Mouse (Mus musculus) frontal cortex, postnatal 25 days (tissue): Measurements from ENCODE around the gene Setd4.

Source experiments
- DNase-seq, 2 experiments: peaks; one replicate each; pipeline ENCODE4 v3.0.0; 2022; ENCODE audit warnings: low spot score in 2 of 2

Gene Setd4

DNA sequence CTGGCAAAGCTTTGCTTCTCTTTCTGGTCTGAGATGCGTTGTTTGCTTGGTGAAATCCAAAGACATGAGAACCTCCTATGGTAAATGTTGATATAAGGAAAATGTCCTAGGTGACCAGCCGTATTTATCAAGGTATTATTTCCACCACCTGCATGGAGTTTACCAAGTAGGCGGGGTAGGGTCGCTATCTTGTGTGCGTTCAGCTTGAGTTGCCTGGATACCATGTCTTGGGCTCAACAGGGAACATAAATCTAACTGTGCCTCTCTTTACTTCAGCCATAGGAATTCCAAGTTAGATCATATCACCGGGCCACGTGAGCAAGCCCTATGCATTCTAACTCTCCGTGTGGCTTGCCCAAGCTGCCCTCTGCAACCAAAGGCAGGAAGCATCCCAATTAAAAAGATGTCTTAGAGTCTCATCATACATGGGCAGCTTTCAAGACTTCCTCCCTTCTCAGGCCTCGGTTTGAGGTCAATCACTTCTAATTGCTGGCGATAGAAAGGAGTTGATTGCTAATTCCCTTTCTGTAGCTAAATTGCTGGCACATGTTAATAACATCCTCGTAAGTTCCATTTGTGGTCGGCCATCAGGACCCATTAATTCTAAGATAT is 57.4 kb downstream of the Setd4 start:
- no peak for DNase-seq

DNA sequence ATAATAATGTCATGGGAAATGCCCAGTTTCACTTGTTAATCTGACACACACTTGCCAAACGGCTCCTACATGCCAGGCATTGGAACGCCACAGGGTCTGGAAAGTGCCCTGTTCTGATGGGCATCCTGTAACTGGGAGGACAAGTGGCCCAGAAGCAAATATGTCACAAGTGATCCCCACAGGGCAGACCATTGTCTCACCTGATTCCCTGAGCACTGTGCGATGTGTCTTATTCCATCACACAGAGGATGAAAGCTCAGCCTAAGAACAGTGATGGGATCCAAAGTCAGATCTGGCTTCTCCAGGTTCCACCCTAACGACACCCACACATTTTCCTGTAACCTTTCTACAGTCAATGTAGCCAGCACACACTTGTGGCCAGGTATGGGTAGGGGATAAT is 58.9 kb downstream of the Setd4 start:
- DNase-seq, result no peak

DNA sequence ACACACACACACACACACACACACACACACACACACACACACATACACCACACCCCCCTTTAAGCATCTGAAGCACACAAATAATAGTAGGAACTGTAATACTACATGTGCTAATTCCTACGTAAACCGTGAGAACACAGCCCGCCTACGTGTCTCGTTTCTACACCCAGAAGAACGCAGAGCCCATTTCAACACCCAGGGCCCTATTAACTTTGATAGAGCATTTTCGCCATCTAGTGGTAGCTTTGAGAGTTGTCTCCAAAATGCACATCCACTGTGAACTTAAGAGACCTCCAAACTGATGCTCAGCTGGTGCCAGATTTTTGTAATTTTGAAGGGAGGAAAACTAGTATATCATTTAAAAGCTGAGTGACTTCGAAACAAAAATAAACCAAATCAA is 60.2 kb downstream of the Setd4 start:
- peak in 1 of 2 experiments; percentile 50 for DNase-seq

DNA sequence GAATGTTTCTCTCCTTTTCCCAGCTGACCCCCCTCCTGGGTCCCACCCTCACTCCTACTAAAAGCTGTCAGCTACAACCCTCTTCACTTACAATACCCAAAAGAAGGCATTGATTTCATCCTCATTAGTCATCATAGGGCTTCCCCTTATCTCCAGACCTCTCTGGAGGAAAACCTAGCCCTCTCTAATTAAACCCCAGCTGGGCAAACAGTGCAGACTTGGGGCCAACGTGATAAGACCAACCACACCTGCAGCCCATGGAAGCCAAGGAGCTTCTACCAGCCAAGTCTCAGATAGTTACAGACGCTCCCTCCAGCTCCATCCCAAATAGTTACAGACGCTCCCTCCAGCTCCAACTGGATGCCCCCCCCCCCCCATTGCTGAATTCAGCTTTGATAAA is 64.0 kb downstream of the Setd4 start:
- DNase-seq, result no peak

DNA sequence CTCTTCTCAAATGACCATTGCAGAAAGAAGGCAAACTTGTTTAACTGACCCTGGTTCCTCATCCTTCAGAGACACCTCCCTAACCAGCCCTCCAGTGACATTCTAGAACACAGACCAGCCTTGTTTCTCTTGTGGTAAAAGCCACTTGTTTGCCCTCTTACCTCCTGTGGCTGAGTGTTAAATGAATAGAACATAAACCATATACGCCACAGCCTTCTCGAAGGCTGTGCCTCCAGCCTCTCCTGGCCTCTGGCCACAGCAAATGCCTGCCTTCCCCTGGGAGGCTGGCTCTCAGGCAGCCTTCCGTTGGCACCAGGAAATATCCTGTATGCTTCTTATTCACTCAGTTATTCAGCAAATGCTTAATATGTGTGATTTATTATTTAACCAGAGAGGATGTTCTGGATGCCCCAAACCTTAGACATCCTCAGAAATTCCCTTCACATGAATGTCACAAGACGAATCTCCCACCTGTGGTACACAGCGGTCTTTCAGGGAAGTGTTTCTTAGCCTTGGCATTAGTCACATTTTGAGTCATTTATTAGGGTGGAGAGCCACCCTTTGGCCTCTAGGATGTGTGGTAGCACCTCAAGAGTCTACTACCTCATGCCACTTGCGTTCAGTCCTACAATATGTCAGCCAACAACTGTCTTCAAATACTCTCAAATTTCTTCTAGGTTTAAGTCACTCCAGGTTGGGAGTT is 68.6 kb downstream of the Setd4 start:
- no peak for DNase-seq
